Mouse (Mus musculus) hindbrain, postnatal 0 days (tissue): Measurements from ENCODE around the gene Yars2. TPM values are rescaled to one million over a fixed set of nuclear protein-coding genes. Genes with fewer than 3 reads are reported as not detected.

ENCODE experiments used
- ATAC-seq: fragments of 200-750 bp; cut with Nextera tagmentation; 2 replicates; pipeline ENCODE4 v1.8.0; 2017; ENCODE audit warnings: mild to moderate bottlenecking, moderate TSS enrichment, moderate library complexity
- DNase-seq: peaks from one replicate; pipeline ENCODE4 v3.0.0-alpha.2; 2015; ENCODE audit warnings: low spot score
- H3K27ac ChIP-seq: fragments of 300-500 bp; sonication (generic); 2 replicates; pipeline ENCODE4 v1.5.1; 2014; ENCODE audit warnings: mild to moderate bottlenecking
- H3K27me3 ChIP-seq: fragments of 300-500 bp; sonication (generic); 2 replicates; pipeline ENCODE4 v1.6.1; 2014; ENCODE audit warnings: low read length, mixed read lengths; ENCODE audit not compliant: insufficient read depth
- H3K36me3 ChIP-seq: fragments of 300-500 bp; sonication (generic); 2 replicates; pipeline ENCODE4 v1.6.1; 2014; ENCODE audit warnings: low read length, mixed read lengths; ENCODE audit not compliant: insufficient read depth
- H3K4me1 ChIP-seq: fragments of 300-500 bp; sonication (generic); 2 replicates; pipeline ENCODE4 v1.6.1; 2014; ENCODE audit warnings: antibody characterized with exemption, low read length, mixed read lengths; ENCODE audit not compliant: insufficient read depth
- H3K4me2 ChIP-seq: fragments of 300-500 bp; sonication (generic); 2 replicates; pipeline ENCODE4 v1.6.1; 2014; ENCODE audit warnings: low read depth, mild to moderate bottlenecking, low read length, moderate library complexity, mixed read lengths
- H3K4me3 ChIP-seq: fragments of 300-500 bp; sonication (generic); 2 replicates; pipeline ENCODE4 v1.5.1; 2014; ENCODE audit warnings: low read length
- H3K9ac ChIP-seq: fragments of 300-500 bp; sonication (generic); replicated peaks from 2 replicates; pipeline ENCODE4 v1.6.1; 2014; ENCODE audit warnings: mild to moderate bottlenecking, low read length, moderate library complexity, mixed read lengths
- H3K9me3 ChIP-seq: fragments of 300-500 bp; sonication (generic); 2 replicates; pipeline ENCODE4 v1.6.1; 2016; ENCODE audit warnings: low read length, mixed read lengths
- CTCF ChIP-seq: IDR thresholded peaks from 2 replicates; pipeline ENCODE4 v1.5.1; 2016; ENCODE audit warnings: antibody characterized with exemption, control low read depth, low read depth
- WGBS: fragments of 180-500 bp; shearing (Covaris S2); extraction: QIAGEN DNeasy Blood & Tissue Kit; methylation state at CpG from one replicate; pipeline ENCODE4 v1.1.7; 2014; 5-methylcytosine and 5-hydroxymethylcytosine counted together
- polyA plus RNA-seq: library from polyadenylated mRNA; unstranded; fragments of >200 nt; fragmentation: Nextera tagmentation; extraction: Ambion mirVana; gene quantifications from 2 replicates; pipeline ENCODE4 v1.2.1, GENCODE M21; 2015
- total RNA-seq: library from RNA; depleted of rRNA; stranded (reverse); fragments of >200 nt; gene quantifications from 2 replicates; pipeline ENCODE4 v1.2.3, GENCODE M21; 2014

Gene Yars2
- total and polyA plus RNA-seq, 2 experiments from 2014 or later, result 26.4 to 40.6 TPM

DNA sequence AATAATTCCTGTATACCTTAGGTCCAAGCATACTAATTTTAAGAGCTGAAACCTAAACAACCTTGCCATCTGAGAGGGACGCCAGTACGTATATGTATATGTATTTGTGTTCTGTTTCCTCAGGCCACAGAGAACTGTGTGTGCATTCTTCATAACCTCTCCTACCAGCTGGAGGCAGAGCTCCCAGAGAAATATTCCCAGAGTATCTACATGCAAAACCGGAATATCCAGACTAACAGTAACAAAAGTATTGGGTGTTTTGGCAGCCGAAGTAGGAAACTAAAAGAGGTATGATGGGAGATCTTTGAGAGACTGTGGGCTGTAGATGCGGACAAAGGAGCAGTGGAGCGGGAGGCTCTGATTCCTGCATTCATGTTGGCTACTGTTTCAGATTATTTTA, 41.3 kb upstream of the Yars2 start:
- H3K9me3 ChIP-seq, result no peaks in the 10 kb centered on the region
- H3K4me2 ChIP-seq, result no peak overlapping the region
- no peak overlapping the region for H3K4me3 ChIP-seq
- WGBS, result 95% methylated on average over 6 of the region's 6 CpGs
- H3K27ac ChIP-seq, result no peak overlapping the region
- no peaks in the 10 kb centered on the region for H3K27me3 ChIP-seq
- DNase-seq (no peak), ATAC-seq (no peak)
- TF ChIP-seq CTCF, result no peak
- H3K36me3 ChIP-seq, result no peaks in the 10 kb centered on the region
- no peak overlapping the region for H3K9ac ChIP-seq
- no peaks in the 10 kb centered on the region for H3K4me1 ChIP-seq

- H3K4me3 ChIP-seq, result no peak overlapping the region
- H3K9me3 ChIP-seq, result no peaks in the 10 kb centered on the region
- no peak for ATAC-seq
- no peaks in the 10 kb centered on the region for H3K36me3 ChIP-seq
- H3K27me3 ChIP-seq, result no peaks in the 10 kb centered on the region
- 82% methylated on average over 3 of the region's 3 CpGs for WGBS
- H3K4me2 ChIP-seq, result no peak overlapping the region
- H3K9ac ChIP-seq, result no peak overlapping the region
- no peak for TF ChIP-seq CTCF
- no peak for DNase-seq
- H3K4me1 ChIP-seq, result no peaks in the 10 kb centered on the region
- no peak overlapping the region for H3K27ac ChIP-seq
These were observed 40.3 kb upstream of the Yars2 start for GRCm38 (mm10) chr16:16262436-16262835.

DNA sequence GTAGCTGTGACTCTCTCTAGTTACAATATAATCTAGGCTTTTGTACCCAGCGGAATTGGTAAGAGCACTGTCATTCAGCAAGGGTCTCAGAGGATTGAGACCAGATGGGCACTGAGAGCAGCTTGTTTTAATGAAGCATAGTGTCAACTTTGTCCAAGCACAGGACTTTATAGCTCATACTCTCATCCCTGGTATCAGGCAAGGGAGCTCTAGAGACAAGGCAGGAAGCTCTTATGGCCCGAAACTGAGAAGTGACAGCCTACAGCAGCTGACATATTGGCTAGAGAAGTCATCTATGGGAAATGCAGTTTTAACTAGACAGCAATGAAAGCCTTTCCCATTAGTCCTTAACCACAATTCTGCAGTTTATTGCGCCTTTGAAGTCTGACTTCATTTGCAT, 29.8 kb upstream of the Yars2 start:
- Histone ChIP-seq H3K4me2 (no peak overlapping the region), H3K4me3 (no peak overlapping the region), H3K27me3 (no peaks in the 10 kb centered on the region), H3K9ac (no peak overlapping the region), H3K9me3 (no peaks in the 10 kb centered on the region), H3K27ac (no peak overlapping the region), H3K4me1 (no peaks in the 10 kb centered on the region), H3K36me3 (no peaks in the 10 kb centered on the region)
- WGBS, result 46% methylated on average over 3 of the region's 3 CpGs
- DNase-seq (no peak), ATAC-seq (no peak)
- TF ChIP-seq CTCF, result no peak

GRCm38 (mm10) chr16:16273752-16274151, 29.0 kb upstream of the Yars2 start:
- WGBS, result 85% methylated on average over 6 of the region's 6 CpGs
- Histone ChIP-seq H3K36me3 (no peaks in the 10 kb centered on the region), H3K9ac (no peak overlapping the region), H3K9me3 (no peaks in the 10 kb centered on the region), H3K27ac (no peak overlapping the region), H3K4me2 (no peak overlapping the region), H3K4me3 (no peak overlapping the region), H3K4me1 (no peaks in the 10 kb centered on the region), H3K27me3 (no peaks in the 10 kb centered on the region)
- no peak for TF ChIP-seq CTCF
- no peak for DNase-seq
- ATAC-seq, result no peak

DNA sequence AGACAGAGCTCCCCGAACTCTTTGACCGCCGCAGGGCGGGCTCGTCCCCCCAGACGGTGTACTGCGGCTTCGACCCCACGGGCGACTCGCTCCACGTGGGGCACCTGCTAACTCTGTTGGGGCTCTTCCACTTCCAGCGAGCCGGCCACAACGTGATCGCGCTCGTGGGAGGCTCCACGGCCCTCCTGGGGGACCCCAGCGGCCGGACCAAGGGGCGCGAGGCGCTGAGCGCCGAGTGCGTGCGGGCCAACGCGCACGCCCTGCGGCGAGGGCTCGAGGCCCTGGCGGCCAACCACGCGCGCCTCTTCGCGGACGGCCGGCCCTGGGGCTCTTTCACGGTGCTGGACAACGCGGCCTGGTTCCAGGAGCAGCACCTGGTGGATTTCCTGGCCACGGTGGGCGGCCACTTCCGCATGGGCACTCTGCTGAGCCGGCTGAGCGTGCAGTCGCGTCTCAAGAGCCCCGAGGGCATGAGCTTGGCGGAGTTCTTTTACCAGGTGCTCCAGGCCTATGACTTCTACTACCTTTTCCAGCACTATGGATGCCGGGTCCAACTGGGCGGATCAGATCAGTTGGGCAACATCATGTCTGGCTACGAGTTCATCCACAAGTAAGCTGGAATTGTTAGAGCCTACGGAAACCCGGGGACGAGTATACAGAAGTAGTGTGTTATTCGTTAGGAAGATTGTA, 518 bp downstream of the Yars2 start:
- peak overlapping the region; percentile 94 for H3K4me3 ChIP-seq
- H3K4me2 ChIP-seq, result peak overlapping the region; percentile 72
- WGBS, result under 1% methylated on average over 59 of the region's 61 CpGs
- H3K27ac ChIP-seq, result peak overlapping the region; percentile 94
- DNase-seq (peak; percentile 49), ATAC-seq (peak; percentile 74)
- H3K27me3 ChIP-seq, result no peaks in the 10 kb centered on the region
- H3K36me3 ChIP-seq, result peaks cover 15% of the 10 kb centered on the region; the same call in 1 of the 2 replicates
- H3K9ac ChIP-seq, result peak overlapping the region; percentile 84
- no peak for TF ChIP-seq CTCF
- H3K4me1 ChIP-seq, result peaks cover 8% of the 10 kb centered on the region; the same call in 1 of the 2 replicates
- no peaks in the 10 kb centered on the region for H3K9me3 ChIP-seq

GRCm38 (mm10) chr16:16303888-16304287, 1.1 kb downstream of the Yars2 start:
- H3K4me3 ChIP-seq, result peak overlapping the region; percentile 94
- ATAC-seq, result no peak
- H3K27ac ChIP-seq, result 0 out of 2 replicates have a peak overlapping the region, but pooled peaks have one; percentile 94
- 19% methylated on average over 7 of the region's 7 CpGs for WGBS
- peaks cover 18% of the 10 kb centered on the region for H3K36me3 ChIP-seq
- DNase-seq, result peak; percentile 47
- peak overlapping the region; percentile 72 for H3K4me2 ChIP-seq
- TF ChIP-seq CTCF, result peak; percentile 39
- no peaks in the 10 kb centered on the region for H3K27me3 ChIP-seq
- H3K4me1 ChIP-seq, result peaks cover 8% of the 10 kb centered on the region; the same call in 1 of the 2 replicates
- H3K9ac ChIP-seq, result peak overlapping the region; percentile 84; the same call in 1 of the 2 replicates
- H3K9me3 ChIP-seq, result no peaks in the 10 kb centered on the region

- peak; percentile 49; the same call in 1 of the 2 replicates for ATAC-seq
- H3K36me3 ChIP-seq, result peaks cover 49% of the 10 kb centered on the region
These were observed 8.6 kb downstream of the Yars2 start for GRCm38 (mm10) chr16:16311319-16311718.

More at GRCm38 (mm10) chr16:16311319-16311718, 8.6 kb downstream of the Yars2 start:
- no peak for DNase-seq
- Histone ChIP-seq H3K27ac (no peak overlapping the region), H3K9me3 (no peaks in the 10 kb centered on the region), H3K9ac (no peak overlapping the region), H3K4me3 (no peak overlapping the region), H3K4me2 (no peak overlapping the region), H3K27me3 (no peaks in the 10 kb centered on the region), H3K4me1 (no peaks in the 10 kb centered on the region)
- TF ChIP-seq CTCF, result no peak
- 84% methylated on average over 5 of the region's 5 CpGs for WGBS
